Mouse (Mus musculus) stomach, postnatal 0 days (tissue): ENCODE measurements around the gene Cops7b.

Source experiments
- CTCF ChIP-seq: IDR thresholded peaks from 2 replicates; pipeline ENCODE4 v1.5.1; 2016; ENCODE audit warnings: antibody characterized with exemption, low read depth, mild to moderate bottlenecking, moderate library complexity
- EP300 ChIP-seq: optimal IDR thresholded peaks from 2 replicates; pipeline ENCODE3; 2016; ENCODE audit warnings: antibody characterized with exemption

- TF ChIP-seq CTCF (no peak), EP300 (no peak)
These were observed 40.6 kb downstream of the Cops7b start for GRCm38 (mm10) chr1:86623001-86624000.
